Mouse (Mus musculus): ENCODE measurements around the gene Ccdc187. TPM values are rescaled to one million over a fixed set of nuclear protein-coding genes. Genes with fewer than 3 reads are reported as not detected.
A peak's percentile ranks its signal among the peaks of the same experiment; 100 is the strongest.

Ccdc187 gene
- polyA plus RNA-seq, 1 experiment from 2014 or later: 0.19 TPM

DNA sequence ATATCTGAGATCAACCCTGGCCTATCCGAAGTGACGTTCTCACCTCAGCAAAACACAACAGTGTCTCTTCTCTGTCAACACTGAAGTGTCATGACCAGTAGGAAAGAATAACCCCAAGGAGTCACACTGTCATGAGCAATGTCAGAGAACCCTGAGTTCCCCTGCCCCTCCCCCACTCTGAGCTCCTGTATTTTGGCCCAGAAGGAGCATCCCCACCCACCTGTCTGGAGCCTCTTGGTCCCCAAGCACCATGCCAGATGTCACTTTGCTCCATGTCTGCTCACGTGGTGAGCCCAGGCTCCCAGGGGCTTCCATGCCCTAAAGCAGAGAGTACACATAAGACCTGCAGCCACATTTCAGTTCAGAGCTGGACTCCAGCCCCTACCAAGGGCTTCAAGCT is 14.6 kb downstream of the Ccdc187 start:
- no peak overlapping the region for H3K4me2 ChIP-seq (replicated peaks; ENCODE audit: low read depth, low read length)
- ATAC-seq (ENCODE audit: low FRiP score): no peak
- H3K4me3 ChIP-seq (ENCODE audit: low read depth, low read length): no peak overlapping the region

GRCm38 (mm10) chr2:26273611-26274010 is 20.7 kb downstream of the Ccdc187 start:
- Histone ChIP-seq H3K9ac (ENCODE audit: low read depth, low read length) (no peak overlapping the region), H3K4me1 (replicated peaks; ENCODE audit: control insufficient read depth, insufficient read depth, low read length) (no peaks in the 10 kb centered on the region), H3K4me2 (replicated peaks; ENCODE audit: low read depth, low read length) (no peak overlapping the region), H3K4me3 (ENCODE audit: low read depth, low read length) (no peak overlapping the region), H3K36me3 (ENCODE audit: control insufficient read depth, insufficient read depth, low read length) (no peaks in the 10 kb centered on the region), H3K27ac (ENCODE audit: low read depth, low read length) (no peak overlapping the region), H3K27me3 (ENCODE audit: control insufficient read depth, insufficient read depth, low read length) (no peaks in the 10 kb centered on the region), H3K9me3 (ENCODE audit: control insufficient read depth, low read length) (no peaks in the 10 kb centered on the region)
- DNase-seq (ENCODE audit: low spot score) (peak; percentile 81), ATAC-seq (ENCODE audit: low FRiP score) (peak; percentile 14; the same call in 1 of the 2 replicates)
- 16% methylated on average over 7 of the region's 7 CpGs for WGBS

More for the DNA sequence above, 14.6 kb downstream of the Ccdc187 start:
- Histone ChIP-seq H3K36me3 (ENCODE audit: control insufficient read depth, insufficient read depth, low read length) (no peaks in the 10 kb centered on the region), H3K27me3 (ENCODE audit: control insufficient read depth, insufficient read depth, low read length) (peaks cover 2% of the 10 kb centered on the region; the same call in 1 of the 2 replicates), H3K27ac (ENCODE audit: low read depth, low read length) (no peak overlapping the region), H3K9ac (ENCODE audit: low read depth, low read length) (no peak overlapping the region), H3K9me3 (ENCODE audit: control insufficient read depth, low read length) (no peaks in the 10 kb centered on the region), H3K4me1 (replicated peaks; ENCODE audit: control insufficient read depth, insufficient read depth, low read length) (no peaks in the 10 kb centered on the region)
- 85% methylated on average over 3 of the region's 3 CpGs for WGBS
- DNase-seq (ENCODE audit: low spot score): no peak

GRCm38 (mm10) chr2:26268216-26268615 is 26.1 kb downstream of the Ccdc187 start:
- WGBS: 63% methylated on average over 3 of the region's 3 CpGs
- Histone ChIP-seq H3K27me3 (ENCODE audit: control insufficient read depth, insufficient read depth, low read length) (no peaks in the 10 kb centered on the region), H3K27ac (ENCODE audit: low read depth, low read length) (no peak overlapping the region), H3K36me3 (ENCODE audit: control insufficient read depth, insufficient read depth, low read length) (no peaks in the 10 kb centered on the region), H3K4me3 (ENCODE audit: low read depth, low read length) (no peak overlapping the region), H3K4me1 (replicated peaks; ENCODE audit: control insufficient read depth, insufficient read depth, low read length) (no peaks in the 10 kb centered on the region), H3K9ac (ENCODE audit: low read depth, low read length) (no peak overlapping the region), H3K9me3 (ENCODE audit: control insufficient read depth, low read length) (no peaks in the 10 kb centered on the region), H3K4me2 (replicated peaks; ENCODE audit: low read depth, low read length) (no peak overlapping the region)
- DNase-seq (ENCODE audit: low spot score): no peak
- no peak for ATAC-seq (ENCODE audit: low FRiP score)

GRCm38 (mm10) chr2:26266066-26266742 is 28.2 kb downstream of the Ccdc187 start:
- Histone ChIP-seq H3K4me2 (replicated peaks; ENCODE audit: low read depth, low read length) (no peak overlapping the region), H3K36me3 (ENCODE audit: control insufficient read depth, insufficient read depth, low read length) (no peaks in the 10 kb centered on the region), H3K4me1 (replicated peaks; ENCODE audit: control insufficient read depth, insufficient read depth, low read length) (no peaks in the 10 kb centered on the region), H3K27ac (ENCODE audit: low read depth, low read length) (no peak overlapping the region), H3K27me3 (ENCODE audit: control insufficient read depth, insufficient read depth, low read length) (no peaks in the 10 kb centered on the region), H3K9me3 (ENCODE audit: control insufficient read depth, low read length) (no peaks in the 10 kb centered on the region), H3K4me3 (ENCODE audit: low read depth, low read length) (no peak overlapping the region), H3K9ac (ENCODE audit: low read depth, low read length) (no peak overlapping the region)
- ATAC-seq (ENCODE audit: low FRiP score): no peak
- DNase-seq (ENCODE audit: low spot score): no peak
- WGBS: 80% methylated on average over 10 of the region's 10 CpGs

GRCm38 (mm10) chr2:26265095-26265494 is 29.3 kb downstream of the Ccdc187 start:
- ATAC-seq (ENCODE audit: low FRiP score): no peak
- WGBS: 69% methylated on average over 2 of the region's 2 CpGs

GRCm38 (mm10) chr2:26264646-26265045 is 29.7 kb downstream of the Ccdc187 start:
- Histone ChIP-seq H3K9ac (ENCODE audit: low read depth, low read length) (no peak overlapping the region), H3K36me3 (ENCODE audit: control insufficient read depth, insufficient read depth, low read length) (no peaks in the 10 kb centered on the region), H3K4me1 (replicated peaks; ENCODE audit: control insufficient read depth, insufficient read depth, low read length) (no peaks in the 10 kb centered on the region), H3K27ac (ENCODE audit: low read depth, low read length) (no peak overlapping the region), H3K27me3 (ENCODE audit: control insufficient read depth, insufficient read depth, low read length) (no peaks in the 10 kb centered on the region), H3K4me2 (replicated peaks; ENCODE audit: low read depth, low read length) (no peak overlapping the region), H3K4me3 (ENCODE audit: low read depth, low read length) (no peak overlapping the region), H3K9me3 (ENCODE audit: control insufficient read depth, low read length) (no peaks in the 10 kb centered on the region)
- 72% methylated on average over 4 of the region's 4 CpGs for WGBS
- no peak for DNase-seq (ENCODE audit: low spot score)
- ATAC-seq (ENCODE audit: low FRiP score): no peak

More at GRCm38 (mm10) chr2:26265095-26265494, 29.3 kb downstream of the Ccdc187 start:
- Histone ChIP-seq H3K36me3 (ENCODE audit: control insufficient read depth, insufficient read depth, low read length) (no peaks in the 10 kb centered on the region), H3K9ac (ENCODE audit: low read depth, low read length) (no peak overlapping the region), H3K4me1 (replicated peaks; ENCODE audit: control insufficient read depth, insufficient read depth, low read length) (no peaks in the 10 kb centered on the region), H3K4me3 (ENCODE audit: low read depth, low read length) (no peak overlapping the region), H3K9me3 (ENCODE audit: control insufficient read depth, low read length) (no peaks in the 10 kb centered on the region), H3K4me2 (replicated peaks; ENCODE audit: low read depth, low read length) (no peak overlapping the region), H3K27ac (ENCODE audit: low read depth, low read length) (no peak overlapping the region), H3K27me3 (ENCODE audit: control insufficient read depth, insufficient read depth, low read length) (no peaks in the 10 kb centered on the region)
- no peak for DNase-seq (ENCODE audit: low spot score)

- 85% methylated on average over 16 of the region's 16 CpGs for whole genome bisulfite sequencing
- Histone ChIP-seq H3K27ac (ENCODE audit: low read depth, low read length) (no peak overlapping the region), H3K27me3 (ENCODE audit: control insufficient read depth, insufficient read depth, low read length) (no peaks in the 10 kb centered on the region), H3K4me2 (replicated peaks; ENCODE audit: low read depth, low read length) (no peak overlapping the region), H3K36me3 (ENCODE audit: control insufficient read depth, insufficient read depth, low read length) (no peaks in the 10 kb centered on the region), H3K9me3 (ENCODE audit: control insufficient read depth, low read length) (no peaks in the 10 kb centered on the region), H3K9ac (ENCODE audit: low read depth, low read length) (no peak overlapping the region), H3K4me1 (replicated peaks; ENCODE audit: control insufficient read depth, insufficient read depth, low read length) (no peaks in the 10 kb centered on the region), H3K4me3 (ENCODE audit: low read depth, low read length) (no peak overlapping the region)
- ATAC-seq (ENCODE audit: low FRiP score): no peak
- no peak for DNase-seq (ENCODE audit: low spot score)
Measured at GRCm38 (mm10) chr2:26257315-26258096, 36.9 kb downstream of the Ccdc187 start.

DNA sequence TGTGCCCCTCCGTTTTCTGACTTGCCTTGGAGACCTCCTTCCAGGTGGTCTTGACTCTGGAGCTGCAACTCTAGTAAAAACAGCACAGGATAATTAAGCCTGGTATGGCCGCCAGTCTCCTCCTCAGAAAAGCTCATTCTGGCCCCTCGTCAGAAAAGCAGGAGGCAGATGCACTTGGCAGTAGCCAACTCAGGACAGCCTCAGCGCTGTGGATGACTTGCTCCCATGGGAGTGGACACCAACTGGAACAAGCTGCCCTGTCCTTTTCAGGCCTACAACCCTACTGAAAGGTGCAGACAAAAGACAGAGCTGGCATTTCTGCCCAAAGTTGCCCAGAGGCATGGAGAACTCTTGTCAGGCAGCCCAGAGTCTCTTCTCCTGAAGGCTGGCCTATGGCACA is 39.5 kb downstream of the Ccdc187 start:
- 65% methylated on average over 4 of the region's 4 CpGs for WGBS
- no peaks in the 10 kb centered on the region for H3K27me3 ChIP-seq (ENCODE audit: control insufficient read depth, insufficient read depth, low read length)
- H3K4me1 ChIP-seq (replicated peaks; ENCODE audit: control insufficient read depth, insufficient read depth, low read length): no peaks in the 10 kb centered on the region
- H3K9ac ChIP-seq (ENCODE audit: low read depth, low read length): no peak overlapping the region
- H3K9me3 ChIP-seq (ENCODE audit: control insufficient read depth, low read length): no peaks in the 10 kb centered on the region
- no peaks in the 10 kb centered on the region for H3K36me3 ChIP-seq (ENCODE audit: control insufficient read depth, insufficient read depth, low read length)
- DNase-seq (ENCODE audit: low spot score) (no peak), ATAC-seq (ENCODE audit: low FRiP score) (no peak)
- no peak overlapping the region for H3K27ac ChIP-seq (ENCODE audit: low read depth, low read length)
- H3K4me3 ChIP-seq (ENCODE audit: low read depth, low read length): no peak overlapping the region
- H3K4me2 ChIP-seq (replicated peaks; ENCODE audit: low read depth, low read length): no peak overlapping the region
